Mouse (Mus musculus): Measurements from ENCODE around the gene Asic4.

DNA sequence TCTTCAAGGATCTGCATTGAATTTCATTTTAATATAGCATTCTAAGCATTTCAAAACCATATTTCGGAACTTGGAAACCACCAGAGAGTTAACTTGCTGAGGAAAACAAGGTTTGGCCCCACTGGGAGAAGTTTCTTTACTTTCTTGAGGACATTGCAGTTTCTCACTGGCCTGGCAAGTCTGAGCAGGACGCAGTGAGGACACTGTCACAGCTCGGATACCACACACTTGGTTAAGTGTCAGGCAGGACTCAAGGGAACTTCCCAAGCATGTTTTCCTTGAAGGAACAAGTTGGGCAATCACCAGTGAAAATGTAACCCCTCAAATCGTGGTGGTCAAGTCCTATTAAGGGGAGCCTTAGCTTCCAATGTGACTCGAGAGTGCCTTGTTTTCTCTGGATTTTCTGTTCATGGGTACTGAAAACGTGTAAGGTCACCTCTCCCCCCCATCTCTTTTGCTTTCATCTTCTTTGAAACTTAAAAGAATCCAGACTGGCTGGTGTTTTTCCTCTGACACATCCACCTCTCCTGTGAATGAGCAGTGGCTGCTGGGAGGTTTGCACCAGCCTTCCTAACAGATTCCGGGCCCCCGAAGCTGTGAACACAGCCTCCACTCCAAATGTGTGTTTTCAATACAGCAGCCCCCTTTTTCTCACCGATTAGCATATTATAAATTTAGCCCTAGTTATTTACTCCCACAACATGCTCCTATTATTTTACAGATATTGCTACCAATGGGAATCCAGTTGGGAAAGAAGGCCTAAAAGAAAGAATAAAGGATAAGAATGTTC is 54.2 kb downstream of the Asic4 start:
- no peak for TF ChIP-seq GATA1 (IDR thresholded peaks at IDR 0.05; ENCODE audit: low read length)
- TF ChIP-seq TAL1 (IDR thresholded peaks at IDR 0.05; ENCODE audit: low read length), result no peak

Measured in erythroblast, embryonic 14.5 days (primary cell).